Mouse (Mus musculus) heart, embryonic 15.5 days (tissue): Measurements from ENCODE around the gene Eef1akmt2. TPM values are rescaled to one million over a fixed set of nuclear protein-coding genes. Genes with fewer than 3 reads are reported as not detected.

Source experiments
- ATAC-seq: fragments of 200-750 bp; cut with Nextera tagmentation; replicated peaks from 2 replicates; pipeline ENCODE4 v1.8.0; 2017; ENCODE audit warnings: low read depth, moderate TSS enrichment; ENCODE audit not compliant: insufficient number of reproducible peaks, insufficient read depth, low FRiP score
- H3K27ac ChIP-seq: fragments of 300-500 bp; sonication (generic); 2 replicates; pipeline ENCODE4 v1.5.1; 2015; ENCODE audit warnings: mild to moderate bottlenecking, inconsistent platforms
- H3K27me3 ChIP-seq: fragments of 300-500 bp; sonication (generic); 2 replicates; pipeline ENCODE4 v1.6.1; 2015; ENCODE audit warnings: inconsistent platforms
- H3K36me3 ChIP-seq: fragments of 300-500 bp; sonication (generic); 2 replicates; pipeline ENCODE4 v1.6.1; 2015; ENCODE audit warnings: mild to moderate bottlenecking, inconsistent platforms
- H3K4me1 ChIP-seq: fragments of 300-500 bp; sonication (generic); replicated peaks from 2 replicates; pipeline ENCODE4 v1.6.1; 2015; ENCODE audit warnings: inconsistent platforms
- H3K4me2 ChIP-seq: fragments of 300-500 bp; sonication (generic); 2 replicates; pipeline ENCODE4 v1.6.1; 2015; ENCODE audit warnings: inconsistent platforms, mild to moderate bottlenecking, moderate library complexity
- H3K4me3 ChIP-seq: fragments of 300-500 bp; sonication (generic); 2 replicates; pipeline ENCODE4 v1.5.1; 2015; ENCODE audit warnings: mild to moderate bottlenecking, inconsistent platforms
- H3K9ac ChIP-seq: fragments of 300-500 bp; sonication (generic); 2 replicates; pipeline ENCODE4 v1.6.1; 2015; ENCODE audit warnings: mild to moderate bottlenecking, inconsistent platforms
- H3K9me3 ChIP-seq: fragments of 300-500 bp; sonication (generic); replicated peaks from 2 replicates; pipeline ENCODE4 v1.6.1; 2016; ENCODE audit warnings: inconsistent platforms
- WGBS: fragments of 180-500 bp; shearing (Covaris S2); methylation state at CpG from one replicate; pipeline ENCODE4 v1.1.7; 2015; ENCODE audit warnings: mixed read lengths; 5-methylcytosine and 5-hydroxymethylcytosine counted together
- polyA plus RNA-seq: library from polyadenylated mRNA; unstranded; fragments of >200 nt; fragmentation: Nextera tagmentation; extraction: Ambion mirVana; gene quantifications from 2 replicates; pipeline ENCODE4 v1.2.1, GENCODE M21; 2015

The Eef1akmt2 gene
- polyA plus RNA-seq, 1 experiment from 2014 or later = 35.5 TPM

DNA sequence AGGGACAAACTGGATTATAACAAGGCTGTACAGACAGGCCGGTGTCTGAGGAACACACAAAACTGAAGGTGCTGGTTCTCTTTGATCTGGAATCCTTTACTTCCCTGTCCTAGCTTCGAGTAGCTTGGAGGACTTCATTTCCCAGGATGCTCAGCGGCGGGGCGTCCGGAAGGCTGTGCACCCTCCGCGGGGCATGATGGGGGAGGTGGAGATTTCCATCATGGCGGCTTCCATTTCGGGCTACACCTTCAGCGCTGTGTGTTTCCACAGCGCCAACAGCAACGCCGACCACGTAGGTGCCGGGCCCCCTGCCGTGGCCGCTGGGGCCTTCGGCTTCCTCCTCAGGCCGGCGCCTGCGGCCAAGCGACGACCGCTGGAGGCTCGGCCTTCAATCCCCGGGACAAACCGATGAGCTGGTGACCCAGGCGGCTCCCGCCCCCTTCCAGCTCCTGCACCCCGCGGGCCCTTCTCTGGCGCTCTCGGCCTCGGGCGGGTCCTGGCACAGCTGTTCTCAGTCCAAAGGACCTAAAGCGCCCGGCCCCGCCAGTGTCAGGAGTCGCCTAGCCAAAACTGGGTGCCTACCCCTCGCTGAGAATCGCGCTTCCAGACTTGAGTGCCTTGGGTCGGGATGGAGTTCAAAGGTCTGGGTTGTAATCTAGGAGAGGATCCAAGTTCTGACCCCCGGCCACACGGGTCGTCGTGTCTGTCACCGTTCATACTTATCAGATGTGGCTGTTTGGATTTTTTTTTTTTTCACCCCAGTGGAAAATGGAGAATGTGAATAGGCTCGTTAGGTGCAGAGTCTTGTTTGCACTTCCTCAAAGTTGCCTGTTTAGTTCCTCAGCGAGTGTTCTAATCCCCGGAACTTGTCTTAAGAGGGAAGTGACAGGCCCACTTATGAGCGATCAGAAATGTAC lies 6.8 kb upstream of the Eef1akmt2 start, which contains the start of gene Abraxas2:
Gene Abraxas2 (plus strand): TSS at position 184 of the 917 bp plus-strand sequence.
- Histone ChIP-seq H3K27me3 (no peaks in the 10 kb centered on the region), H3K9ac (peak within 1 kb of the TSS; percentile 93), H3K4me1 (peaks cover 16% of the 10 kb centered on the region), H3K9me3 (no peaks in the 10 kb centered on the region), H3K4me3 (peak within 1 kb of the TSS; percentile 97), H3K36me3 (0 out of 2 replicates have a peak, but pooled peaks cover 2% of the 10 kb centered on the region), H3K27ac (peak within 1 kb of the TSS; percentile 92), H3K4me2 (peak within 1 kb of the TSS; percentile 78)
- under 1% methylated on average over 53 of the region's 53 CpGs for WGBS
- peak; percentile 89 for ATAC-seq

DNA sequence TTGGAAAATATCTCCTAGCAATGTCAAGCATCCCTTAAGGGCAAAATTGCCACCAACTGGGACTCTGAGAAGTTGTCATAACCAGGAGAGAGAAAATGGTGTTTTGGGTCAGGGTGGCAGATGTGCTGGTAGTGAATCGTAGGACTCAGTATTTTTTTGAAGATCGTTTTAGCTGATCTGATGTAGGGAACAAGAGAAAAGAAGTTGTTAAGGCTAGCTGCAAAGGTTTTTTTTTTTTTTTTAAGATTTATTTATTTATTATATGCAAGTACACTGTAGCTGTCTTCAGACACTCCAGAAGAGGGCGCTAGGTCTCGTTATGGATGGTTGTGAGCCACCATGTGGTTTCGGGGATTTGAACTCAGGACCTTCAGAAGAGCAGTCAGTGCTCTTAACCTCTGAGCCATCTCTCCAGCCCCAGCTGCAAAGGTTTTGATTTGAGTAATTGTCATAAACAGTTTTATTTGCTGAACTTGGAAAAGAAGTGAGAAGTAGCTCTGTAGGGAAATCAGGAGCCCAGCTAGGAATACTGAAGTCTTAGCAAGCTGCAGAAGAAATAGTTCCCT lies 5.7 kb upstream of the Eef1akmt2 start:
- Histone ChIP-seq H3K27me3 (no peaks in the 10 kb centered on the region), H3K36me3 (no peaks in the 10 kb centered on the region), H3K9ac (no peak overlapping the region), H3K27ac (no peak overlapping the region), H3K4me1 (peaks cover 16% of the 10 kb centered on the region), H3K9me3 (no peaks in the 10 kb centered on the region), H3K4me2 (no peak overlapping the region), H3K4me3 (no peak overlapping the region)
- ATAC-seq = no peak
- WGBS = 65% methylated on average over 5 of the region's 5 CpGs

DNA sequence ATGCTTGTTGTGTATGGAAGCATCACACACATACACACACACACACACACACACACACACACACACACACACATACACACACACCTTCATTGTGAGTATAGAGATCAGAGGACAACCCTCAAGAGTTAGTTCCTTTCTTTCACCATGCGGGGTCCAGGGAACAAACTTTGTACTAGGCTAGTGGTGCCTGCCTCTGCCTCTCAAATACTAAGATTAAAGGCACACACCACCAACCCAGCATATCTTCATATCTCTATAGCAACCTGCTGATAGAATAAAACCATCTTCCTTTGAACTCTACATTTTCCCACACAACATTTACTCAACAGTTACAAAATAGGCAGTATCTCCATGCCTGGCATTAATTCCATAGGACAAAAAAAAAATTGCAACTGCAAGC lies 3.6 kb upstream of the Eef1akmt2 start:
- Histone ChIP-seq H3K9ac (no peak overlapping the region), H3K27ac (no peak overlapping the region), H3K27me3 (no peaks in the 10 kb centered on the region), H3K4me3 (no peak overlapping the region), H3K4me1 (peaks cover 22% of the 10 kb centered on the region), H3K36me3 (no peaks in the 10 kb centered on the region), H3K9me3 (no peaks in the 10 kb centered on the region), H3K4me2 (no peak overlapping the region)
- 82% methylated on average over 1 of the region's 1 CpGs for WGBS
- no peak for ATAC-seq

DNA sequence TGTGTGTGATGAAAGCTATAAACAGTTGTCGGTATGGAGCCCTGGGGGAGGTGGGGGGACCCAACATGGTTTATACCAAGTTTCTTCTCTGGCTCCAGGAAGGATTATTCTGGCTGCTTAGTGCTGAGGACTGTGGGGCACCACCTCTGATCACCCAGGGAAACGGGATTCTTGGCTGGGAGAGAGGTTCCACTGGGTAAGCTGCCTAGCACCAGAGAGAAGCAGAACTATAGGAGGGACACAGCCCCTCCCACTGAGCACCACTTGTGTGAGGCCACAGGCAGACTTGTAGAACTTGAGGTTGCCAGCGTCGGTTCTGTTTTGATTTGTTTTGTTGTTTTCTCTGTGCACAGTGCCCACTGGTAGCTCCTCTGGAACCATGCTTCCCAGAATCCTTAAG lies 1.5 kb upstream of the Eef1akmt2 start:
- WGBS = 69% methylated on average over 4 of the region's 4 CpGs
- no peak for ATAC-seq
- Histone ChIP-seq H3K4me2 (no peak overlapping the region), H3K27ac (no peak overlapping the region), H3K4me3 (no peak overlapping the region), H3K36me3 (peaks cover 15% of the 10 kb centered on the region; the same call in 1 of the 2 replicates), H3K27me3 (no peaks in the 10 kb centered on the region), H3K9me3 (no peaks in the 10 kb centered on the region), H3K4me1 (peaks cover 12% of the 10 kb centered on the region), H3K9ac (no peak overlapping the region)

DNA sequence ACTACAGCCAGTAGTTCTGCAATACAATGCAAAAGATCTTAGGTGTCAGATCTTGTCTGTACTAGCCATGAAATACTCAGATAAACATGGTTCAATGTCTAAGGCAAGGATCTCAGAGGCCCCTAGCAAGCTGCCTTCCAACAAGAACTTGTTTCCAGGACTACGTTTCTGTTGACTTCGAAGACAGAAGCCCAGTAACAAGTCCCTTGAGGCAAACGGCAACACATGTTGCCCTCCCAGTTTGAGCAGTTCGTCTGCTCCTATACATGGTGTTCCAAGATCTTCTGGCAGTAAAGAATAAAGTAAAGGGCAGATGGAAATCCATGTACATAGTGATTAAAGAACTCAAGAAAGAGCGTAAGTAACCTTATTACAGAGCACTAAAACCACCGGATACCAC lies 888 bp upstream of the Eef1akmt2 start:
- Histone ChIP-seq H3K9ac (no peak overlapping the region), H3K4me1 (peaks cover 8% of the 10 kb centered on the region), H3K4me2 (no peak overlapping the region), H3K4me3 (no peak overlapping the region), H3K9me3 (no peaks in the 10 kb centered on the region), H3K27me3 (no peaks in the 10 kb centered on the region), H3K36me3 (peaks cover 21% of the 10 kb centered on the region; the same call in 1 of the 2 replicates), H3K27ac (no peak overlapping the region)
- 80% methylated on average over 6 of the region's 6 CpGs for WGBS
- ATAC-seq = no peak

DNA sequence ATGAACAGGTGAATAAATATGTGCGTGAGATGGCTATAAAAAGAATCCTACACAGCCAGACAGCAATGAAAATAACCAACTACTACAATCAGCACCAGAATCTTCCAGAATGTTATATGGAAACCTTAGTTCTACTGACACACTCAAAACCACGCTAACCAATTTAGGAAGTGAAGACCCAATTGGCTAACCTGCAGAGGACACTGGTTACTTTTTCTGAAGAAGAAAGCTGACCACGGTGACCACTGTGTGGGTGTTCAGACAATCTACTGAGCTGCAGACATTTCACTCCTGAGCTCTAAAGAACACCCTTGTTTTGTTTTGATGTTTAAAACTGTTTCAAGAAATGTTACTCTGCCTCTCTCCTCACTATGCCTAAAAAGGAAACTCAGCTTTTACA lies 9.3 kb downstream of the Eef1akmt2 start:
- WGBS = 85% methylated on average over 3 of the region's 3 CpGs
- no peak overlapping the region for H3K27ac ChIP-seq
- H3K4me3 ChIP-seq = no peak overlapping the region
- H3K36me3 ChIP-seq = peaks cover 5% of the 10 kb centered on the region
- H3K27me3 ChIP-seq = no peaks in the 10 kb centered on the region
- ATAC-seq = no peak
- no peak overlapping the region for H3K9ac ChIP-seq
- H3K4me1 ChIP-seq = peaks cover 2% of the 10 kb centered on the region
- H3K4me2 ChIP-seq = no peak overlapping the region
- no peaks in the 10 kb centered on the region for H3K9me3 ChIP-seq

DNA sequence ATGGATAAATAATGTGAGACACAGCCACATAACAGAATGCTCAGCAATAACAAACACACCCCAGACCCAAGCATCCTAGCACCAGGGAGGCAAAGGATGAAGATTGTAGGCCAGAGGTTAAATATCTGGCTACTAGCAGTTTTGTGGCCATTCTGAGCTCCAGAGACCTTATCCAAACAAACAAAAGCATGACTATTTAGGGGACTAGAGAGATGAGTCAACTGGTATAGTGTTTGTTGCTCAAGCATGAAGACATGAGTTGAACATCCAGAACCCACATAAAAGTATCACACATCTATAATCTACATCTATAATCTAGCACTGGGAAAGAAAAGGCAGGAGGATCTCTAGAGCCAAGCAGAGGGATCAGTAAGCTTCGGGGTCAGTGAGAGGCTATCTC lies 10.0 kb downstream of the Eef1akmt2 start:
- Histone ChIP-seq H3K27ac (no peak overlapping the region), H3K9me3 (no peaks in the 10 kb centered on the region), H3K4me3 (no peak overlapping the region), H3K9ac (no peak overlapping the region), H3K4me1 (peaks cover 2% of the 10 kb centered on the region), H3K36me3 (no peaks in the 10 kb centered on the region; the same call in 1 of the 2 replicates), H3K4me2 (no peak overlapping the region), H3K27me3 (no peaks in the 10 kb centered on the region)
- no peak for ATAC-seq
- WGBS = 81% methylated on average over 1 of the region's 1 CpGs

DNA sequence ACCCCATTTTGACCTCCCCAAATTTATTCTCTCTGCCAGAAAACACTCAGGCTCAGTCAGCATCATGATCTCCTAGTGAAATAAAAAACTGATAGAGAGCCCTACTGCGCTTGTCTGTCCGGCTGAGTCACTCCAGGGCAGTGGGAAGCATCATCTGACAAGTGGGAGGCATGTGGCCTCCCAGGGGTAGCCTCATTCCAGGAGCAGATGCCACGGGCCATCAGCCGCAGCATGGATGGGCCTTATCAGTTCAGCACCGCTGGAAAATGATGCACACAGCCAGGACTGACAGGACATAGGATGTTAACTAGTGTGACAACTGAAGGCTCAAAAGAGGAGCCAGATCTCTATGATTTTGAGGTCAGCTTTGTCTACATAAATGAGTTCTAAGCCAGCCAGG lies 11.2 kb downstream of the Eef1akmt2 start:
- 28% methylated on average over 5 of the region's 5 CpGs for WGBS
- Histone ChIP-seq H3K4me1 (peaks cover 2% of the 10 kb centered on the region), H3K27ac (no peak overlapping the region), H3K9ac (no peak overlapping the region), H3K9me3 (no peaks in the 10 kb centered on the region), H3K27me3 (no peaks in the 10 kb centered on the region), H3K36me3 (peaks cover 4% of the 10 kb centered on the region; the same call in 1 of the 2 replicates), H3K4me3 (no peak overlapping the region), H3K4me2 (no peak overlapping the region)
- peak; percentile 43; the same call in 1 of the 2 replicates for ATAC-seq

DNA sequence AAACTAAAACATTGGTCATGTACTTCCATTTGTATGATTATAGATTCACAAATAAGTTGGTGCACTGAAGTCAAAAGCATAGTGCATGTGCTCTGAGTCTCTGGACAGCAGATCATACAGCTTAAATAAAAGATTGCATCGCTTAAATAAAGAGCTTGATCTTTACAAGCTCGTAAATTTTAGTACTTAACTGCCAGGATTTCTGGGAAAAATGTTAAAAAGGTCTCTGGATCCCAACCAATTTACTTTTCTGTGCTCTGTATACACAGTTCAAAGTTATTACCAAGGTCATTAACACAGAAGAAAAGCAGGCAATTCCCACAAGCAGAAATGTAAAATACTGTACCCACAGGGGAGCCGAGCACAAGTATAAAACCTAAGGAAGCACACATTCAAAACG lies 21.5 kb downstream of the Eef1akmt2 start:
- H3K4me2 ChIP-seq = no peak overlapping the region
- no peak overlapping the region for H3K4me3 ChIP-seq
- ATAC-seq = no peak
- no peaks in the 10 kb centered on the region for H3K27me3 ChIP-seq
- H3K4me1 ChIP-seq = no peaks in the 10 kb centered on the region
- no peaks in the 10 kb centered on the region for H3K9me3 ChIP-seq
- H3K27ac ChIP-seq = no peak overlapping the region
- WGBS = 80% methylated on average over 4 of the region's 4 CpGs
- H3K9ac ChIP-seq = no peak overlapping the region
- peaks cover 35% of the 10 kb centered on the region for H3K36me3 ChIP-seq

DNA sequence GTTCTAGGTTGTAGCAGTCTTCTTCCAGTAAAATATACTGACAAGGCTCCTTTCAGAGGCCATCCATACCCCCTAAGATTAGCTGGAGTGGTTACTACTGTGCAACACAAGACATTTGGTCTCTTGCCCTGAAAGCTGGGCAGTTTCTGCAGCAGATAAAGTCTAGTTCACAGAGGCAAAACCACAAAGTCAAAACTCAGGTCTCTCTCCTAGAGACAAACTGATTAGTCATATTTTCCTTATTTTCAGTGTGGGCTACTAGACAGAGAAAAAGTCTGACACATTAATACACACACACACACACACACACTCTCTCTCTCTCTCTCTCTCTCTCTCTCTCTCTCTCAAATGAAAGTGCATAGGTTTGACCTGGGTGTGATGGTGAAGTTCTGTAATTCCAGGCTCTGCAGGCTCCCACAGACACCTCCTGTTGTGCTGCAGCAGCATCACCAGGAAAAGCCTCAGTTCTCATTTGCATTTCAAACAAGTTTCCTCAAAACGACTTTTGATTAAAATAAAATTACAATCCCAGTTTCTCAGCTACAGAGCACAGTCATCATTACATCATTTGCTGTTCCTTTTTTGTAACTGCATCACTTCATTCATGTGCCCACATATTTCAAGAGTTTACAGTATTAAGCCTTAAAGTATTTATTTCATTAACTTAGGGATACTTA lies 28.0 kb downstream of the Eef1akmt2 start:
- Histone ChIP-seq H3K36me3 (peaks cover 16% of the 10 kb centered on the region), H3K4me3 (no peak overlapping the region), H3K27ac (no peak overlapping the region), H3K9ac (no peak overlapping the region), H3K4me2 (no peak overlapping the region), H3K9me3 (no peaks in the 10 kb centered on the region), H3K4me1 (no peaks in the 10 kb centered on the region), H3K27me3 (no peaks in the 10 kb centered on the region)
- 15% methylated on average over 1 of the region's 1 CpGs for WGBS
- ATAC-seq = no peak

DNA sequence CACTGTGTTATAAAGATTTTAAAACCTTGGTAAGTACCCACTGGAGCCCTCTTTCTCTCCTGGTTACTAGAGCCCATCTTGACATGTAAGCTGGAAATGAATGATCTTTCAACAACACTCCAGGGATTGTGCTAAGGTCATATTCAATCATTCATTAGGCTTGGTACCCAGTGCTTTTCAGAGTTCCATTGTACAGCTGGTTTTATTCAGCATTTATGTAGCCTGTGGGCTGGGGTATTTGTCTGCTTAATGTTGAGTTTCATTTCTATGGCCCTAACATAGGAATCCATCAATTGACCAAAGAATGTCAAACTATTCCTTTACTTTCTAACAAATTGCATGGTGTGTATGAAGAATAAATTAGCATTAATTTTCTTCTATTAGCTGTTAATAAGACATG lies 28.6 kb downstream of the Eef1akmt2 start:
- H3K27me3 ChIP-seq = no peaks in the 10 kb centered on the region
- H3K36me3 ChIP-seq = peaks cover 16% of the 10 kb centered on the region
- ATAC-seq = no peak
- H3K9me3 ChIP-seq = no peaks in the 10 kb centered on the region
- no peak overlapping the region for H3K4me2 ChIP-seq
- no peaks in the 10 kb centered on the region for H3K4me1 ChIP-seq
- no peak overlapping the region for H3K4me3 ChIP-seq
- H3K27ac ChIP-seq = no peak overlapping the region
- H3K9ac ChIP-seq = no peak overlapping the region
